Mouse (Mus musculus) thymus, adult 2 months (tissue): ENCODE data around the gene Pmp22.

Experiments used
- CTCF ChIP-seq: fragments of 200-500 bp; IDR thresholded peaks from 2 replicates; pipeline ENCODE4 v1.5.1; 2012; ENCODE audit warnings: mild to moderate bottlenecking, control low read depth, low read length, moderate library complexity, borderline replicate concordance; ENCODE audit not compliant: control insufficient read depth, poor library complexity, insufficient read depth; ENCODE audit errors: extremely low read depth
- POLR2A ChIP-seq: fragments of 200-500 bp; IDR thresholded peaks from 2 replicates; pipeline ENCODE4 v1.6.1; 2012; ENCODE audit warnings: mild to moderate bottlenecking, low read length, control low read depth, moderate library complexity; ENCODE audit not compliant: control insufficient read depth, poor library complexity, insufficient read depth; ENCODE audit errors: extremely low read depth

DNA sequence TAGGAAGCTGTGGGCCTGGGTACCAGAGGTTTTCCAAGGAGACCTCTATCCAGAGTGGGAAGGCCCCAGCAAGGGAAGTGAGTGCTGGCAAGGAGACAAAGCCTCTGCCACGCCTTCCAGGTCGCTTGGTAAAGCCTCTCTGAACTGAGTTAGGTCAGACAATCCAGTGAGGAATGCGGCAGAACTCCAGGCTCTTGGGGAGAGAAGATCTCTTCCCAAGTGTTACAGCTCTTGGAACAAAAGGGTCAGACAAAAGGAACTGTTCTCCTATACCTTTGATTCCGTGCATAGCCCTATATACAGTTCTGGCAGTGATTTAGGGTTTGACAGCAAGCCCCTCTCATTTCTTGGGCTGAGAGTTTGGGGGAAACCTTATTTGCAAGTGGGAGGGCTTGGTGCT lies 69.3 kb downstream of the Pmp22 start:
- no peak for TF ChIP-seq CTCF
- TF ChIP-seq POLR2A: no peak
